Mouse (Mus musculus): ENCODE measurements around the gene Dpagt1. TPM values are rescaled to one million over a fixed set of nuclear protein-coding genes. Genes with fewer than 3 reads are reported as not detected.
A peak's percentile ranks its signal among the peaks of the same experiment; 100 is the strongest.
"Not testable (repeated sequence)": the region's sequence is repeated elsewhere in the genome, so short reads cannot be mapped to it uniquely, and the experiment has no call there.

Gene Dpagt1
- polyA plus RNA-seq, 1 experiment, result 54.7 TPM

- Histone ChIP-seq H3K4me1 (ENCODE audit: control insufficient read depth, insufficient read depth, low read length) (0 out of 2 replicates have a peak, but pooled peaks cover 2% of the 10 kb centered on the region), H3K27ac (ENCODE audit: insufficient read depth, low read length) (no peak overlapping the region), H3K4me3 (ENCODE audit: insufficient read depth, low read length) (no peak overlapping the region)
- TF ChIP-seq POLR2A (IDR thresholded peaks at IDR 0.05; ENCODE audit: low read depth, low read length), result no peak
- peak; percentile 42; the same call in 1 of the 2 replicates for TF ChIP-seq CTCF (IDR thresholded peaks at IDR 0.05; ENCODE audit: borderline replicate concordance, insufficient read depth, low read length)
Observed at GRCm38 (mm10) chr9:44364480-44364879, 38.7 kb downstream of the Dpagt1 start.

GRCm38 (mm10) chr9:44373386-44373785 lies 47.6 kb downstream of the Dpagt1 start:
- no peak overlapping the region for H3K4me3 ChIP-seq (ENCODE audit: insufficient read depth, low read length)
- H3K4me1 ChIP-seq (ENCODE audit: control insufficient read depth, insufficient read depth, low read length), result peaks cover 3% of the 10 kb centered on the region; the same call in 1 of the 2 replicates
- TF ChIP-seq POLR2A (IDR thresholded peaks at IDR 0.05; ENCODE audit: low read depth, low read length), result no peak
- no peak for TF ChIP-seq CTCF (IDR thresholded peaks at IDR 0.05; ENCODE audit: borderline replicate concordance, insufficient read depth, low read length)
- H3K27ac ChIP-seq (ENCODE audit: insufficient read depth, low read length), result peak overlapping the region; percentile 73

DNA sequence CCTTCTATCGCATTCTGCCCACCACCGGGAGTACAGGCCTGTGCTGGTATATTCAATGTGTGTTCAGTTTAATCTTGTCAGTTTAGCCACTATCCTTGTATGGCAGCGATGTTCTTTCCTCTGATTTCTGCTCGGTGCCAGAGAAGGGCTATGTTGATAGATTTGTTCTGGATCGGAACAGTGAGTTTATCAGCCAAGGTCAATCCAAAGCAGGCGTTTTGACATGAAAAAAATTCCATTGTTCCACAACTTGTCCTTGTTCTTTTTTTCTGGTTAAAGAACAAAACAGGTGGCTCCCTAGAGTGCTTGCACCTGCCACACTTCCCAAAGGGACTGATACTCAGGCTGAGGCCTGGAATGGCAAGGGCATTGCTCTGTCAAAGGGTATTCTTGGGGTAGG lies 50.3 kb downstream of the Dpagt1 start:
- TF ChIP-seq POLR2A (IDR thresholded peaks at IDR 0.05; ENCODE audit: low read depth, low read length), result no peak
- no peak for TF ChIP-seq CTCF (IDR thresholded peaks at IDR 0.05; ENCODE audit: borderline replicate concordance, insufficient read depth, low read length)
- H3K4me1 ChIP-seq (ENCODE audit: control insufficient read depth, insufficient read depth, low read length), result peaks cover 8% of the 10 kb centered on the region; the same call in 1 of the 2 replicates
- no peak overlapping the region for H3K4me3 ChIP-seq (ENCODE audit: insufficient read depth, low read length)
- H3K27ac ChIP-seq (ENCODE audit: insufficient read depth, low read length), result no peak overlapping the region

- H3K27ac ChIP-seq (ENCODE audit: insufficient read depth, low read length); H3K4me1 ChIP-seq (ENCODE audit: control insufficient read depth, insufficient read depth, low read length); H3K4me3 ChIP-seq (ENCODE audit: insufficient read depth, low read length): not testable (repeated sequence)
Observed at GRCm38 (mm10) chr9:44377335-44377734, 51.5 kb downstream of the Dpagt1 start.

GRCm38 (mm10) chr9:44378153-44378730 lies 52.4 kb downstream of the Dpagt1 start:
- H3K4me1 ChIP-seq (ENCODE audit: control insufficient read depth, insufficient read depth, low read length), result peaks cover 8% of the 10 kb centered on the region; the same call in 1 of the 2 replicates
- TF ChIP-seq POLR2A (IDR thresholded peaks at IDR 0.05; ENCODE audit: low read depth, low read length), result no peak; the same call in 1 of the 2 replicates
- no peak for TF ChIP-seq CTCF (IDR thresholded peaks at IDR 0.05; ENCODE audit: borderline replicate concordance, insufficient read depth, low read length)
- H3K27ac ChIP-seq (ENCODE audit: insufficient read depth, low read length), result no peak overlapping the region
- peak overlapping the region; percentile 66 for H3K4me3 ChIP-seq (ENCODE audit: insufficient read depth, low read length)

DNA sequence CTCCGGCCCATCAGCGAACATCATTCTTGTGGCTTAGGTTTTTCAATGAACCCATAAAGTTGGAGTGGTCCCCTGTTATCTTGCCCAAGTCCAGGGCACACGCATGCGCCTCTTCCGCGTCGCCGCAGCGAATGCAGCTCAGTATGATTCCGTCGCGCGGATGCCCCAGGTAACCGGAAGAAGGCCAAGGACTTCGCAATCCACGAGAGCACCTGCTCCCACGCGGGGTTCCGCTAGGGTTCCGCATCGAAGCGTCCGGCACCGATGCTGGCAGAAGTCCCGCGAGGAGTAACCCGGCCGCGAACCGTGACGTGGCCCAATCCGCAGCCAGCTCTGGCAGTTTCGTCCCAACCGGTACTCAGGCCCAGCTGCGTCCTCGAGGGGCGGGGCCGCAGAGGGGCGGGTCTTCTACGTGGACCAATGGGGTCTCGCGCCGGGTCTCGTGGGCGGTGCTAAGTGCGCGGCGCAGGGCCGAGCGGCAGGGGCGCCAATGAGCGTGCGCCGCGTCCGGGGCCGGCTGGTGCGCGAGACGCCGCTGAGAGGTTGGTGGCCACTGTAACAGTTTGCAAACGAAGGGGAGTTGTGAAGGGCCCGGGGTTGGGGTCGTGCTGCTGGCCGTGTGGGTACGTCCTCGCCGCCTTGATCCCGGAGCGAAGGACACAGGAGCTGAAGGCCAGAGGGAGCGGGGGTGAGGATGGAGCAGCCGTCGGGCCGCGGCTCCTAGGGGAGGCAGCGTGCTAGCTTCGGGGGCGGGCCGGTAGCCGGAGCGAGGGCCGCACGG lies 53.4 kb downstream of the Dpagt1 start, which contains the start of gene Hyou1:
TSS of gene Hyou1 (plus strand) at position 437 of the 781 bp plus-strand sequence.
- Histone ChIP-seq H3K4me3 (ENCODE audit: insufficient read depth, low read length) (peak within 1 kb of the TSS; percentile 90), H3K4me1 (ENCODE audit: control insufficient read depth, insufficient read depth, low read length) (peaks cover 7% of the 10 kb centered on the region; the same call in 1 of the 2 replicates), H3K27ac (ENCODE audit: insufficient read depth, low read length) (0 out of 2 replicates have a peak within 1 kb of the TSS, but pooled peaks have one; percentile 1)
- TF ChIP-seq CTCF (IDR thresholded peaks at IDR 0.05; ENCODE audit: borderline replicate concordance, insufficient read depth, low read length) (no peak), POLR2A (IDR thresholded peaks at IDR 0.05; ENCODE audit: low read depth, low read length) (peak; percentile 83)

- H3K27ac ChIP-seq (ENCODE audit: insufficient read depth, low read length), result no peak overlapping the region
- TF ChIP-seq POLR2A (IDR thresholded peaks at IDR 0.05; ENCODE audit: low read depth, low read length), result no peak
- no peak for TF ChIP-seq CTCF (IDR thresholded peaks at IDR 0.05; ENCODE audit: borderline replicate concordance, insufficient read depth, low read length)
- peak overlapping the region; percentile 90 for H3K4me3 ChIP-seq (ENCODE audit: insufficient read depth, low read length)
- H3K4me1 ChIP-seq (ENCODE audit: control insufficient read depth, insufficient read depth, low read length), result peaks cover 7% of the 10 kb centered on the region; the same call in 1 of the 2 replicates
Observed at GRCm38 (mm10) chr9:44379862-44380261, 54.0 kb downstream of the Dpagt1 start.

Other genes with a start within 250 kb of the Dpagt1 start
- gene Mfrp, start 224.3 kb upstream of the Dpagt1 start, polyA plus RNA-seq (2011; ENCODE audit: insufficient read length, low read depth, missing spikeins), result 0.12 TPM in 1 of 2 replicates, not detected in the other
- 25.4 and 36.4 TPM in 2 replicates for gene C1qtnf5, start 218.8 kb upstream of the Dpagt1 start, polyA plus RNA-seq (2011; ENCODE audit: insufficient read length, low read depth, missing spikeins)
- gene Gm49380, start 212.5 kb upstream of the Dpagt1 start, polyA plus RNA-seq (2011; ENCODE audit: insufficient read length, low read depth, missing spikeins), result 0.21 and 0.25 TPM in 2 replicates
- gene Rnf26, start 212.5 kb upstream of the Dpagt1 start, polyA plus RNA-seq (2011; ENCODE audit: insufficient read length, low read depth, missing spikeins), result 40.2 and 46.0 TPM in 2 replicates
- gene Mcam, start 191.6 kb upstream of the Dpagt1 start, polyA plus RNA-seq (2011; ENCODE audit: insufficient read length, low read depth, missing spikeins), result 66.4 and 124 TPM in 2 replicates
- gene Cbl, start 92.0 kb upstream of the Dpagt1 start, polyA plus RNA-seq (2011; ENCODE audit: insufficient read length, low read depth, missing spikeins), result 44.1 and 47.7 TPM in 2 replicates
- not detected in 2 replicates for gene Ccdc153, start 85.3 kb upstream of the Dpagt1 start, polyA plus RNA-seq (2011; ENCODE audit: insufficient read length, low read depth, missing spikeins)
- not detected in 2 replicates for gene Pdzd3, start 74.5 kb upstream of the Dpagt1 start, polyA plus RNA-seq (2011; ENCODE audit: insufficient read length, low read depth, missing spikeins)
- gene Nlrx1, start 57.4 kb upstream of the Dpagt1 start, polyA plus RNA-seq (2011; ENCODE audit: insufficient read length, low read depth, missing spikeins), result 5.9 and 6.6 TPM in 2 replicates
- gene Abcg4, start 37.4 kb upstream of the Dpagt1 start, polyA plus RNA-seq (2011; ENCODE audit: insufficient read length, low read depth, missing spikeins), result 1.0 and 1.6 TPM in 2 replicates
- 13.4 and 16.4 TPM in 2 replicates for gene Hinfp, start 20.3 kb upstream of the Dpagt1 start, polyA plus RNA-seq (2011; ENCODE audit: insufficient read length, low read depth, missing spikeins)
- gene C2cd2l, start 5.7 kb upstream of the Dpagt1 start, polyA plus RNA-seq (2011; ENCODE audit: insufficient read length, low read depth, missing spikeins), result 9.4 and 10.5 TPM in 2 replicates
- gene H2afx, start 8.7 kb downstream of the Dpagt1 start, polyA plus RNA-seq (2011; ENCODE audit: insufficient read length, low read depth, missing spikeins), result 50.9 and 74.7 TPM in 2 replicates
- 46.8 and 51.9 TPM in 2 replicates for gene Hmbs, start 18.2 kb downstream of the Dpagt1 start, polyA plus RNA-seq (2011; ENCODE audit: insufficient read length, low read depth, missing spikeins)
- 33.8 and 35.4 TPM in 2 replicates for gene Vps11, start 35.7 kb downstream of the Dpagt1 start, polyA plus RNA-seq (2011; ENCODE audit: insufficient read length, low read depth, missing spikeins)
- 88.7 and 101 TPM in 2 replicates for gene Hyou1, start 53.5 kb downstream of the Dpagt1 start, polyA plus RNA-seq (2011; ENCODE audit: insufficient read length, low read depth, missing spikeins)
- 7.0 and 7.7 TPM in 2 replicates for gene Slc37a4, start 70.8 kb downstream of the Dpagt1 start, polyA plus RNA-seq (2011; ENCODE audit: insufficient read length, low read depth, missing spikeins)
- 2,978 and 3,912 TPM in 2 replicates for gene Rps25, start 81.1 kb downstream of the Dpagt1 start, polyA plus RNA-seq (2011; ENCODE audit: insufficient read length, low read depth, missing spikeins)
- 104 and 112 TPM in 2 replicates for gene Trappc4, start 81.6 kb downstream of the Dpagt1 start, polyA plus RNA-seq (2011; ENCODE audit: insufficient read length, low read depth, missing spikeins)
- 10.2 and 13.4 TPM in 2 replicates for gene Ccdc84, start 92.5 kb downstream of the Dpagt1 start, polyA plus RNA-seq (2011; ENCODE audit: insufficient read length, low read depth, missing spikeins)
- gene Foxr1, start 115.1 kb downstream of the Dpagt1 start, polyA plus RNA-seq (2011; ENCODE audit: insufficient read length, low read depth, missing spikeins), result not detected in 2 replicates
- gene Upk2, start 129.0 kb downstream of the Dpagt1 start, polyA plus RNA-seq (2011; ENCODE audit: insufficient read length, low read depth, missing spikeins), result not detected in 2 replicates
- 56.0 and 61.6 TPM in 2 replicates for gene Bcl9l, start 156.8 kb downstream of the Dpagt1 start, polyA plus RNA-seq (2011; ENCODE audit: insufficient read length, low read depth, missing spikeins)
- gene Cxcr5, start 235.9 kb downstream of the Dpagt1 start, polyA plus RNA-seq (2011; ENCODE audit: insufficient read length, low read depth, missing spikeins), result not detected in 2 replicates